ENCODE assay signal across 8 mouse cellular contexts in genomic region chr8:84269950-84270773, GRCm38 (mm10). TPM values are rescaled to one million over a fixed set of nuclear protein-coding genes. Genes with fewer than 3 reads are reported as not detected.
DNase-seq lines count a peak whose midpoint lies in the region; ATAC-seq and TF ChIP-seq lines count a peak whose summit lies in the region.

Gene Ccdc130 (minus strand): TSS chr8:84270380.

- no peaks in the 10 kb centered on the region for H3K27me3 ChIP-seq in forebrain, embryonic 15.5 days

- ATAC-seq in forebrain, embryonic 15.5 days (replicated peaks): peak; percentile 99
- peak; percentile 97 for ATAC-seq in neutrophil, adult 5-6 weeks (ENCODE audit: extremely low read depth, insufficient number of reproducible peaks, low FRiP score, poor library complexity, severe bottlenecking)

- peak; percentile 95 for TF ChIP-seq POLR2A in lung, adult 2 months (IDR thresholded peaks at IDR 0.05; ENCODE audit: borderline replicate concordance, extremely low read depth, low read depth, low read length)

- intact Hi-C loops in heart, postnatal 25 days (cut with DNase I): loop anchor here (2.0 to 5.0 kb wide), 2 partner anchors 17 to 263 kb away; no protein-coding TSS in a partner anchor

- peak within 1 kb of the TSS; percentile 84 to 99 for H3K4me3 ChIP-seq in ES-E14 (ENCODE audit: insufficient read depth in 1 of 2, low read depth in 1 of 2, low read length in 2 of 2, poor library complexity in 1 of 2, severe bottlenecking in 1 of 2)
- peak within 1 kb of the TSS; percentile 65 for H3K4me3 ChIP-seq in forebrain, embryonic 15.5 days
- H3K4me3 ChIP-seq in lung, adult 2 months (replicated peaks; ENCODE audit: extremely low read depth, low read depth, low read length): peak within 1 kb of the TSS; percentile 91

- DNase-seq in ES-E14 (ENCODE audit: low read depth, low spot score): peak; percentile 100
- DNase-seq in cerebellum, adult 11-12 months: peak; percentile 100
- DNase-seq in heart, postnatal 25 days (ENCODE audit: low spot score): peak; percentile 99
- peak; percentile 100 for DNase-seq in layer of hippocampus, adult 18-20 months (ENCODE audit: low spot score in 2 of 2)
- DNase-seq in lung, adult 2 months: peak; percentile 97
- DNase-seq in thymus, adult 18-20 months: peak; percentile 99 to 100

- H3K9me3 ChIP-seq in ES-E14 (ENCODE audit: control insufficient read depth, insufficient read depth, low read depth, low read length): no peaks in the 10 kb centered on the region
- H3K9me3 ChIP-seq in forebrain, embryonic 15.5 days: no peaks in the 10 kb centered on the region

- H3K36me3 ChIP-seq in ES-E14 (ENCODE audit: control insufficient read depth, insufficient read depth, low read length, poor library complexity, severe bottlenecking): peaks cover 10% of the 10 kb centered on the region; the same call in 1 of the 2 replicates
- peaks cover 15% of the 10 kb centered on the region; the same call in 1 of the 2 replicates for H3K36me3 ChIP-seq in forebrain, embryonic 15.5 days

- peak within 1 kb of the TSS; percentile 45; the same call in 1 of the 2 replicates for H3K27ac ChIP-seq in ES-E14 (ENCODE audit: insufficient read depth, low read depth, low read length, poor library complexity, severe bottlenecking)
- H3K27ac ChIP-seq in forebrain, embryonic 15.5 days (replicated peaks): peak within 1 kb of the TSS; percentile 67

- H3K4me1 ChIP-seq in ES-E14 (ENCODE audit: control insufficient read depth in 2 of 2, insufficient read depth in 2 of 2, low read length in 2 of 2, poor library complexity in 1 of 2): peaks cover 2 to 6% of the 10 kb centered on the region in 2 experiments; a peak in 2 of 4 replicates
- H3K4me1 ChIP-seq in forebrain, embryonic 15.5 days: peaks cover 13% of the 10 kb centered on the region
- no peaks in the 10 kb centered on the region; the same call in 1 of the 2 replicates for H3K4me1 ChIP-seq in lung, adult 2 months (ENCODE audit: control insufficient read depth, insufficient read depth, low read length)

- under 1% methylated on average over 44 of the region's 44 CpGs for whole genome bisulfite sequencing in forebrain, embryonic 15.5 days
- under 1% methylated on average over 44 of the region's 44 CpGs for WGBS in lung, adult 2 months

- peak within 1 kb of the TSS; percentile 89 for H3K9ac ChIP-seq in ES-E14 (ENCODE audit: insufficient read depth, low read depth, low read length, poor library complexity, severe bottlenecking)
- peak within 1 kb of the TSS; percentile 82 for H3K9ac ChIP-seq in forebrain, embryonic 15.5 days (replicated peaks)

- TF ChIP-seq CTCF in lung, adult 2 months (IDR thresholded peaks at IDR 0.05; ENCODE audit: insufficient read depth, low read length): no peak

- in situ Hi-C loops in ES-E14 (cut with MboI; ENCODE audit: low sequenced_read_pairs in 2 of 2, unreplicated experiment in 2 of 2): no loop called here

- H3K4me2 ChIP-seq in forebrain, embryonic 15.5 days (replicated peaks): peak within 1 kb of the TSS; percentile 74

TF ChIP-seq in ES-E14, 5 proteins besides CTCF, POLR2A, EP300 and RAD21:
- TF ChIP-seq ZNF384 (IDR thresholded peaks at IDR 0.05; ENCODE audit: low read depth, low read length) (no peak), MAFK (IDR thresholded peaks at IDR 0.05; ENCODE audit: insufficient read depth, low read depth, low read length) (0 out of 2 replicates have a peak, but pooled peaks have one; percentile 54), CHD2 (IDR thresholded peaks at IDR 0.05; ENCODE audit: low read depth, low read length) (peak; percentile 72), ZC3H11A (IDR thresholded peaks at IDR 0.05; ENCODE audit: borderline replicate concordance, low read depth, low read length) (peak; percentile 77), HCFC1 (IDR thresholded peaks at IDR 0.05; ENCODE audit: borderline replicate concordance, insufficient read depth, low read length) (no peak; the same call in 1 of the 2 replicates)

RNA-seq across cellular contexts. Expression of gene Ccdc130, which starts in this region (rescaled TPM):
- total RNA-seq in ES-E14 (2012; rRNA removed): 12.5 and 14.9 TPM in 2 replicates
- polyA plus RNA-seq in forebrain, embryonic 15.5 days (2015; fragmentation: Nextera tagmentation; extraction: Ambion mirVana): 24.5 and 27.6 TPM in 2 replicates
- total RNA-seq in heart, postnatal 25 days (2021): 10 to 100 TPM in 1 of 2 experiments, 1 to 10 TPM in 1; 9.2 to 10.3 TPM
- total RNA-seq in layer of hippocampus, adult 18-20 months (2021): 10 to 100 TPM; 25.7 to 27.2 TPM
- 37.6 and 63.7 TPM in 2 replicates for polyA plus RNA-seq in lung, adult 2 months (2012; rRNA removed)
- total RNA-seq in neutrophil, adult 5-6 weeks (2017): 22.5 and 25.3 TPM in 2 replicates

Comparison
In these comparisons a context has a peak if more than half of its experiments do, and no peak if none do; other contexts are left out.
1. Peak in every context shown above with its lines: DNase-seq, ATAC-seq, H3K4me3 ChIP-seq and H3K27ac ChIP-seq.